Mouse (Mus musculus) testis, postnatal 14 days (tissue): ENCODE results near the gene Dlat.
A peak's percentile ranks its signal among the peaks of the same experiment; 100 is the strongest.
"Not testable (repeated sequence)": the region's sequence is repeated elsewhere in the genome, so short reads cannot be mapped to it uniquely, and the experiment has no call there.

Source experiments
- DNase-seq: peaks from one replicate; pipeline ENCODE4 v3.0.0; 2021; ENCODE audit warnings: low spot score

Dlat gene

GRCm38 (mm10) chr9:50660431-50660830 lies 851 bp upstream of the Dlat start:
- DNase-seq = peak; percentile 50

- DNase-seq = no peak
Observed at GRCm38 (mm10) chr9:50658941-50659388, 615 bp downstream of the Dlat start.

- DNase-seq = no peak
Observed at GRCm38 (mm10) chr9:50658391-50658790, 1.2 kb downstream of the Dlat start.

GRCm38 (mm10) chr9:50650503-50650902 lies 9.1 kb downstream of the Dlat start:
- DNase-seq = no peak

GRCm38 (mm10) chr9:50646826-50647370 lies 12.7 kb downstream of the Dlat start:
- DNase-seq = no peak

GRCm38 (mm10) chr9:50634270-50634669 lies 25.3 kb downstream of the Dlat start:
- DNase-seq = no peak

GRCm38 (mm10) chr9:50633059-50633458 lies 26.5 kb downstream of the Dlat start:
- no peak for DNase-seq

GRCm38 (mm10) chr9:50632016-50632688 lies 27.4 kb downstream of the Dlat start:
- DNase-seq = no peak

GRCm38 (mm10) chr9:50630903-50631302 lies 28.7 kb downstream of the Dlat start:
- DNase-seq = not testable (repeated sequence)

GRCm38 (mm10) chr9:50617794-50618330 lies 41.7 kb downstream of the Dlat start:
- no peak for DNase-seq

GRCm38 (mm10) chr9:50616766-50617603 lies 42.6 kb downstream of the Dlat start, which contains the start of the genes Pih1d2 and Nkapd1:
Gene Pih1d2 (plus strand): TSS chr9:50617321.
Gene Nkapd1 (minus strand): TSS chr9:50617464.
- peak; percentile 90 for DNase-seq

- no peak for DNase-seq
Observed at GRCm38 (mm10) chr9:50616161-50616560, 43.4 kb downstream of the Dlat start.

- DNase-seq = no peak
Observed at GRCm38 (mm10) chr9:50612115-50612514, 47.5 kb downstream of the Dlat start.

GRCm38 (mm10) chr9:50604338-50604737 lies 55.2 kb downstream of the Dlat start:
- no peak for DNase-seq

- DNase-seq = no peak
Observed at GRCm38 (mm10) chr9:50603998-50604324, 55.6 kb downstream of the Dlat start.

GRCm38 (mm10) chr9:50603189-50603997 lies 56.2 kb downstream of the Dlat start, which contains the start of the genes Sdhd and Timm8b:
Gene Sdhd (minus strand): TSS chr9:50603812.
Gene Timm8b (plus strand): TSS chr9:50603910.
- DNase-seq = peak; percentile 94

GRCm38 (mm10) chr9:50602055-50602845 lies 57.3 kb downstream of the Dlat start:
- no peak for DNase-seq

- no peak for DNase-seq
Observed at GRCm38 (mm10) chr9:50601536-50601935, 58.0 kb downstream of the Dlat start.

- no peak for DNase-seq
Observed at GRCm38 (mm10) chr9:50596973-50597372, 62.6 kb downstream of the Dlat start.

- DNase-seq = no peak
Observed at GRCm38 (mm10) chr9:50594794-50595417, 64.7 kb downstream of the Dlat start.
